Mouse (Mus musculus): ENCODE data around the gene Cdc42se1. TPM values are rescaled to one million over a fixed set of nuclear protein-coding genes. Genes with fewer than 3 reads are reported as not detected.

The Cdc42se1 gene
- polyA plus RNA-seq, 1 experiment, result 156 TPM

GRCm38 (mm10) chr3:95273471-95273870, 44.9 kb downstream of the Cdc42se1 start:
- 97% methylated on average over 5 of the region's 5 CpGs for WGBS
- peaks cover 2% of the 10 kb centered on the region; the same call in 1 of the 2 replicates for H3K4me1 ChIP-seq (replicated peaks; ENCODE audit: control insufficient read depth, insufficient read depth, low read length)
- no peak for DNase-seq
- no peak for TF ChIP-seq CTCF (IDR thresholded peaks at IDR 0.05; ENCODE audit: borderline replicate concordance, control insufficient read depth, extremely low read depth, insufficient read depth, low read length, poor library complexity)
- TF ChIP-seq POLR2A (IDR thresholded peaks at IDR 0.05; ENCODE audit: control insufficient read depth, extremely low read depth, insufficient read depth, low read length, poor library complexity), result no peak
- H3K36me3 ChIP-seq (ENCODE audit: control insufficient read depth, insufficient read depth, low read length), result no peaks in the 10 kb centered on the region
- H3K27ac ChIP-seq (ENCODE audit: control insufficient read depth, insufficient read depth, low read length), result no peak overlapping the region
- H3K4me3 ChIP-seq (ENCODE audit: control insufficient read depth, insufficient read depth, low read length), result no peak overlapping the region
- no peaks in the 10 kb centered on the region for H3K27me3 ChIP-seq (ENCODE audit: control insufficient read depth, insufficient read depth, low read length)

GRCm38 (mm10) chr3:95274453-95274852, 45.9 kb downstream of the Cdc42se1 start:
- no peak overlapping the region for H3K27ac ChIP-seq (ENCODE audit: control insufficient read depth, insufficient read depth, low read length)
- 96% methylated on average over 4 of the region's 4 CpGs for WGBS
- no peak overlapping the region for H3K4me3 ChIP-seq (ENCODE audit: control insufficient read depth, insufficient read depth, low read length)
- no peaks in the 10 kb centered on the region for H3K36me3 ChIP-seq (ENCODE audit: control insufficient read depth, insufficient read depth, low read length)
- no peak for DNase-seq
- TF ChIP-seq CTCF (IDR thresholded peaks at IDR 0.05; ENCODE audit: borderline replicate concordance, control insufficient read depth, extremely low read depth, insufficient read depth, low read length, poor library complexity) (no peak), POLR2A (IDR thresholded peaks at IDR 0.05; ENCODE audit: control insufficient read depth, extremely low read depth, insufficient read depth, low read length, poor library complexity) (no peak)
- peaks cover 2% of the 10 kb centered on the region; the same call in 1 of the 2 replicates for H3K4me1 ChIP-seq (replicated peaks; ENCODE audit: control insufficient read depth, insufficient read depth, low read length)
- H3K27me3 ChIP-seq (ENCODE audit: control insufficient read depth, insufficient read depth, low read length), result no peaks in the 10 kb centered on the region

- Histone ChIP-seq H3K36me3 (ENCODE audit: control insufficient read depth, insufficient read depth, low read length) (no peaks in the 10 kb centered on the region), H3K4me3 (ENCODE audit: control insufficient read depth, insufficient read depth, low read length) (no peak overlapping the region), H3K27ac (ENCODE audit: control insufficient read depth, insufficient read depth, low read length) (no peak overlapping the region), H3K4me1 (replicated peaks; ENCODE audit: control insufficient read depth, insufficient read depth, low read length) (peaks cover 2% of the 10 kb centered on the region; the same call in 1 of the 2 replicates), H3K27me3 (ENCODE audit: control insufficient read depth, insufficient read depth, low read length) (no peaks in the 10 kb centered on the region)
- no peak for DNase-seq
- WGBS, result 77% methylated on average over 6 of the region's 6 CpGs
- TF ChIP-seq CTCF (IDR thresholded peaks at IDR 0.05; ENCODE audit: borderline replicate concordance, control insufficient read depth, extremely low read depth, insufficient read depth, low read length, poor library complexity), result no peak
- no peak for TF ChIP-seq POLR2A (IDR thresholded peaks at IDR 0.05; ENCODE audit: control insufficient read depth, extremely low read depth, insufficient read depth, low read length, poor library complexity)
These were observed 46.6 kb downstream of the Cdc42se1 start for GRCm38 (mm10) chr3:95275161-95275560.

GRCm38 (mm10) chr3:95276428-95276934, 47.9 kb downstream of the Cdc42se1 start:
- H3K4me1 ChIP-seq (replicated peaks; ENCODE audit: control insufficient read depth, insufficient read depth, low read length), result peaks cover 10% of the 10 kb centered on the region
- 44% methylated on average over 5 of the region's 5 CpGs for WGBS
- no peak for TF ChIP-seq CTCF (IDR thresholded peaks at IDR 0.05; ENCODE audit: borderline replicate concordance, control insufficient read depth, extremely low read depth, insufficient read depth, low read length, poor library complexity)
- no peak for TF ChIP-seq POLR2A (IDR thresholded peaks at IDR 0.05; ENCODE audit: control insufficient read depth, extremely low read depth, insufficient read depth, low read length, poor library complexity)
- H3K4me3 ChIP-seq (ENCODE audit: control insufficient read depth, insufficient read depth, low read length), result no peak overlapping the region
- H3K36me3 ChIP-seq (ENCODE audit: control insufficient read depth, insufficient read depth, low read length), result no peaks in the 10 kb centered on the region
- no peak overlapping the region for H3K27ac ChIP-seq (ENCODE audit: control insufficient read depth, insufficient read depth, low read length)
- no peaks in the 10 kb centered on the region for H3K27me3 ChIP-seq (ENCODE audit: control insufficient read depth, insufficient read depth, low read length)
- no peak for DNase-seq

- Histone ChIP-seq H3K27ac (ENCODE audit: control insufficient read depth, insufficient read depth, low read length) (no peak overlapping the region), H3K4me1 (replicated peaks; ENCODE audit: control insufficient read depth, insufficient read depth, low read length) (peaks cover 10% of the 10 kb centered on the region)
- DNase-seq, result no peak
These were observed 48.6 kb downstream of the Cdc42se1 start for GRCm38 (mm10) chr3:95277149-95277551.

GRCm38 (mm10) chr3:95280747-95281146, 52.2 kb downstream of the Cdc42se1 start:
- Histone ChIP-seq H3K36me3 (ENCODE audit: control insufficient read depth, insufficient read depth, low read length) (no peaks in the 10 kb centered on the region), H3K27ac (ENCODE audit: control insufficient read depth, insufficient read depth, low read length) (peak overlapping the region; percentile 47; the same call in 1 of the 2 replicates), H3K4me1 (replicated peaks; ENCODE audit: control insufficient read depth, insufficient read depth, low read length) (peaks cover 15% of the 10 kb centered on the region), H3K4me3 (ENCODE audit: control insufficient read depth, insufficient read depth, low read length) (peak overlapping the region; percentile 99), H3K27me3 (ENCODE audit: control insufficient read depth, insufficient read depth, low read length) (no peaks in the 10 kb centered on the region)
- peak; percentile 9 for DNase-seq
- TF ChIP-seq CTCF (IDR thresholded peaks at IDR 0.05; ENCODE audit: borderline replicate concordance, control insufficient read depth, extremely low read depth, insufficient read depth, low read length, poor library complexity), result no peak
- TF ChIP-seq POLR2A (IDR thresholded peaks at IDR 0.05; ENCODE audit: control insufficient read depth, extremely low read depth, insufficient read depth, low read length, poor library complexity), result no peak
- WGBS, result 9% methylated on average over 8 of the region's 8 CpGs

More at GRCm38 (mm10) chr3:95277149-95277551, 48.6 kb downstream of the Cdc42se1 start:
- Histone ChIP-seq H3K4me3 (ENCODE audit: control insufficient read depth, insufficient read depth, low read length) (no peak overlapping the region), H3K27me3 (ENCODE audit: control insufficient read depth, insufficient read depth, low read length) (no peaks in the 10 kb centered on the region), H3K36me3 (ENCODE audit: control insufficient read depth, insufficient read depth, low read length) (no peaks in the 10 kb centered on the region)
- WGBS, result 91% methylated on average over 1 of the region's 1 CpGs
- TF ChIP-seq CTCF (IDR thresholded peaks at IDR 0.05; ENCODE audit: borderline replicate concordance, control insufficient read depth, extremely low read depth, insufficient read depth, low read length, poor library complexity) (no peak), POLR2A (IDR thresholded peaks at IDR 0.05; ENCODE audit: control insufficient read depth, extremely low read depth, insufficient read depth, low read length, poor library complexity) (no peak)

Measured in thymus, adult 2 months (tissue).